Mouse (Mus musculus) urinary bladder, postnatal 10 days (tissue): Measurements from ENCODE around the gene Itgb7.

Experiments
- DNase-seq: peaks from one replicate; pipeline ENCODE4 v3.0.0; 2022; ENCODE audit warnings: low spot score

The Itgb7 gene

GRCm38 (mm10) chr15:102248812-102249191 lies 17.1 kb upstream of the Itgb7 start:
- no peak for DNase-seq

- no peak for DNase-seq
Measured at GRCm38 (mm10) chr15:102248131-102248811, 16.5 kb upstream of the Itgb7 start.

GRCm38 (mm10) chr15:102247252-102248130 lies 15.7 kb upstream of the Itgb7 start:
- DNase-seq: no peak

- peak; percentile 90 for DNase-seq
Measured at GRCm38 (mm10) chr15:102246866-102247251, 15.1 kb upstream of the Itgb7 start.

- DNase-seq: no peak
Measured at GRCm38 (mm10) chr15:102245891-102246741, 14.4 kb upstream of the Itgb7 start.

GRCm38 (mm10) chr15:102245461-102245881 lies 13.7 kb upstream of the Itgb7 start:
- DNase-seq: no peak

- DNase-seq: no peak
Measured at GRCm38 (mm10) chr15:102244306-102245191, 12.8 kb upstream of the Itgb7 start.

GRCm38 (mm10) chr15:102243229-102244190 lies 11.8 kb upstream of the Itgb7 start:
- DNase-seq: no peak

GRCm38 (mm10) chr15:102242404-102243228 lies 10.9 kb upstream of the Itgb7 start:
- no peak for DNase-seq

- DNase-seq: no peak
Measured at GRCm38 (mm10) chr15:102240607-102241006, 8.9 kb upstream of the Itgb7 start.

- DNase-seq: no peak
Measured at GRCm38 (mm10) chr15:102239851-102240250, 8.1 kb upstream of the Itgb7 start.

- no peak for DNase-seq
Measured at GRCm38 (mm10) chr15:102239260-102239590, 7.5 kb upstream of the Itgb7 start.

- no peak for DNase-seq
Measured at GRCm38 (mm10) chr15:102238543-102239259, 7.0 kb upstream of the Itgb7 start.

- DNase-seq: no peak
Measured at GRCm38 (mm10) chr15:102235371-102236027, 3.8 kb upstream of the Itgb7 start.

GRCm38 (mm10) chr15:102233896-102234295 lies 2.2 kb upstream of the Itgb7 start:
- no peak for DNase-seq

GRCm38 (mm10) chr15:102232764-102233163 lies 1.0 kb upstream of the Itgb7 start:
- no peak for DNase-seq

GRCm38 (mm10) chr15:102230408-102231321 lies 1.1 kb downstream of the Itgb7 start:
- no peak for DNase-seq
